Mouse (Mus musculus) thymus, adult 2 months (tissue): ENCODE results near the gene Uhrf2. TPM values are rescaled to one million over a fixed set of nuclear protein-coding genes. Genes with fewer than 3 reads are reported as not detected.

Experiments used
- DNase-seq: peaks from one replicate; pipeline ENCODE4 v3.0.0; 2021
- H3K27ac ChIP-seq: fragments of 200-500 bp; 2 replicates; pipeline ENCODE4 v1.5.1; 2012; ENCODE audit warnings: low read length, control low read depth; ENCODE audit not compliant: control insufficient read depth, insufficient read depth
- H3K27me3 ChIP-seq: fragments of 200-500 bp; 2 replicates; pipeline ENCODE4 v1.6.1; 2012; ENCODE audit warnings: mild to moderate bottlenecking, low read length, moderate library complexity, mixed read lengths; ENCODE audit not compliant: control insufficient read depth, insufficient read depth
- H3K36me3 ChIP-seq: fragments of 200-500 bp; 2 replicates; pipeline ENCODE4 v1.6.1; 2012; ENCODE audit warnings: mild to moderate bottlenecking, low read length, moderate library complexity; ENCODE audit not compliant: control insufficient read depth, insufficient read depth
- H3K4me1 ChIP-seq: fragments of 200-500 bp; replicated peaks from 2 replicates; pipeline ENCODE4 v1.6.1; 2012; ENCODE audit warnings: low read length; ENCODE audit not compliant: control insufficient read depth, insufficient read depth
- H3K4me3 ChIP-seq: fragments of 200-500 bp; 2 replicates; pipeline ENCODE4 v1.5.1; 2012; ENCODE audit warnings: mild to moderate bottlenecking, low read length, control low read depth, moderate library complexity; ENCODE audit not compliant: control insufficient read depth, insufficient read depth
- CTCF ChIP-seq: fragments of 200-500 bp; IDR thresholded peaks from 2 replicates; pipeline ENCODE4 v1.5.1; 2012; ENCODE audit warnings: mild to moderate bottlenecking, control low read depth, low read length, moderate library complexity, borderline replicate concordance; ENCODE audit not compliant: control insufficient read depth, poor library complexity, insufficient read depth; ENCODE audit errors: extremely low read depth
- POLR2A ChIP-seq: fragments of 200-500 bp; IDR thresholded peaks from 2 replicates; pipeline ENCODE4 v1.6.1; 2012; ENCODE audit warnings: mild to moderate bottlenecking, low read length, control low read depth, moderate library complexity; ENCODE audit not compliant: control insufficient read depth, poor library complexity, insufficient read depth; ENCODE audit errors: extremely low read depth
- WGBS: fragments of 180-500 bp; shearing (Covaris S2); methylation state at CpG from one replicate; pipeline ENCODE4 v1.1.7; 2018; 5-methylcytosine and 5-hydroxymethylcytosine counted together
- polyA plus RNA-seq: library from polyadenylated mRNA; depleted of rRNA; stranded (reverse); fragments of >200 nt; gene quantifications from 2 replicates; pipeline ENCODE4 v1.2.3, GENCODE M21; 2012; rRNA removed

Gene Uhrf2
- 72.8 and 80.5 TPM in 2 replicates for polyA plus RNA-seq

GRCm38 (mm10) chr19:30029894-30030635 lies at the start of gene Uhrf2:
Gene Uhrf2, plus strand, starts transcription at chr19:30030513.
- TF ChIP-seq CTCF (no peak), POLR2A (peak; percentile 93)
- Histone ChIP-seq H3K36me3 (no peaks in the 10 kb centered on the region), H3K4me1 (peaks cover 8% of the 10 kb centered on the region), H3K4me3 (peak within 1 kb of the TSS; percentile 87), H3K27ac (peak within 1 kb of the TSS; percentile 55), H3K27me3 (no peaks in the 10 kb centered on the region)
- peak; percentile 96 for DNase-seq
- WGBS: 6% methylated on average over 74 of the region's 74 CpGs

DNA sequence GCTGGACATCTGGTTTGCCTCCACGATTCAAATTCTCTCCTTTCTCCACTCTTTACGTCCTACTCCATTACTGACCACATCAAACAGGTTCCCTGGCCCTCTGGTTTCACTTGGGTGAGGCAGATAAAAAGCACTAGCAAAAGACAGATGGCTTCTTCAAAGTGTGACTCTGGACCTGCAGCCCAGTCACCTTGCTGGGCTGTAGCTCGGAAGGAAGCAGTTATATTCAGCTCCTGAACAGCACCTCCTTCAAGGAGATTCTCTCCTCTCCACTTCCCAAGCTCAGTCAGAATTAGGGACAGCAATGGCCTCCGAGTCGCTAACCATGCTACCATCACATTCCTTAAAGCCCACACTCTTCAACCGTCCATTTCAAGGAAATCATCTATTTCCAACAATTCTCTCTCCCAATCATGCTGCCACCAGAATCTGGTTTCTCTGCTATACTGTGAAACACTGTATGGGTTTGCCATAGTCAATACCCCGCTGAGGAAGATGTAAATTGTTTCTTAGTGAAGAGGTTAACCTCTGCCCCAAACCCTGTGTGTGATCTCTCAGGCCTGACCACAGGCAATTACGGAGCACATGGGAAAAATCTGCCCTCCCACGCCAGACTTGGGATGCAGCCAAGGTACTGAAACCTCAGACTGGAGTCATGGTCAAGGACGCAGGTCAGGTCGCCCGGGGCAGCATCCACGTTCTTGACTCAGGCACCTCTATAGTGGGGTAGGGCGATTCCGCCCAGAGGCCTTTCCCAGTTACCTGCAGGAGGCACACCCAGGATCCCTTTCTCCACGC lies 45.9 kb upstream of the Uhrf2 start:
- no peak for TF ChIP-seq CTCF
- TF ChIP-seq POLR2A: no peak
- no peak overlapping the region for H3K4me3 ChIP-seq
- no peaks in the 10 kb centered on the region for H3K27me3 ChIP-seq
- no peak for DNase-seq
- no peak overlapping the region for H3K27ac ChIP-seq
- no peaks in the 10 kb centered on the region for H3K36me3 ChIP-seq
- no peaks in the 10 kb centered on the region for H3K4me1 ChIP-seq
- WGBS: 84% methylated on average over 16 of the region's 16 CpGs

- no peak for DNase-seq
- TF ChIP-seq POLR2A (no peak), CTCF (no peak)
- Histone ChIP-seq H3K36me3 (no peaks in the 10 kb centered on the region), H3K27me3 (no peaks in the 10 kb centered on the region), H3K4me3 (no peak overlapping the region), H3K27ac (no peak overlapping the region), H3K4me1 (no peaks in the 10 kb centered on the region)
- 90% methylated on average over 12 of the region's 12 CpGs for WGBS
Observed at GRCm38 (mm10) chr19:29986464-29987091, 43.7 kb upstream of the Uhrf2 start.

GRCm38 (mm10) chr19:30000406-30001365 lies 29.6 kb upstream of the Uhrf2 start:
- TF ChIP-seq CTCF: no peak
- no peak for TF ChIP-seq POLR2A
- Histone ChIP-seq H3K36me3 (no peaks in the 10 kb centered on the region), H3K27me3 (no peaks in the 10 kb centered on the region), H3K4me1 (no peaks in the 10 kb centered on the region), H3K4me3 (no peak overlapping the region), H3K27ac (no peak overlapping the region)
- no peak for DNase-seq
- 70% methylated on average over 12 of the region's 12 CpGs for WGBS

- Histone ChIP-seq H3K36me3 (no peaks in the 10 kb centered on the region), H3K27me3 (no peaks in the 10 kb centered on the region), H3K4me1 (no peaks in the 10 kb centered on the region), H3K4me3 (no peak overlapping the region), H3K27ac (no peak overlapping the region)
- no peak for DNase-seq
- no peak for TF ChIP-seq POLR2A
- no peak for TF ChIP-seq CTCF
- WGBS: 65% methylated on average over 6 of the region's 6 CpGs
Observed at GRCm38 (mm10) chr19:30001550-30001949, 28.8 kb upstream of the Uhrf2 start.
